Mouse (Mus musculus) testis, postnatal 14 days (tissue): ENCODE measurements around the gene Atf7.

Experiments used
- DNase-seq: peaks from one replicate; pipeline ENCODE4 v3.0.0; 2021; ENCODE audit warnings: low spot score

Atf7 gene

DNA sequence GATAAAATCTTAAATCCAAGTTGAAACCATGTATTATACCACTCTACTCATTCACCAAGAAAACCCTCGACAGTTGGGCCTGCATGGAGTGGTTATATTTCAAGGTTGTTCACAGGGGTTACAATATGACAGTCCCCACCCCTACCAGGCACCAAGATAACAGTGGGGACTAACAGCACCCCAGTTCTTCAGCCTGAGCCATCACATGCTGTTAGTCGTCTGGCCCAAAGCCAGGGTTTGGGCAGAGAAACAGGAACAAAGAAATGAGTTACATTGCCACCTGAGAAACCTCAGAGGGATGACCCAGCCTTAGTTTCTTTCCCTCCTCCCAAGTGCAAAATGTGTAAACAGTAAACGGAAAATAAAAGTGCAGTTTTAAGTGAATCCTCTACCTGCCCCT lies 125.9 kb downstream of the Atf7 start:
- DNase-seq: no peak

DNA sequence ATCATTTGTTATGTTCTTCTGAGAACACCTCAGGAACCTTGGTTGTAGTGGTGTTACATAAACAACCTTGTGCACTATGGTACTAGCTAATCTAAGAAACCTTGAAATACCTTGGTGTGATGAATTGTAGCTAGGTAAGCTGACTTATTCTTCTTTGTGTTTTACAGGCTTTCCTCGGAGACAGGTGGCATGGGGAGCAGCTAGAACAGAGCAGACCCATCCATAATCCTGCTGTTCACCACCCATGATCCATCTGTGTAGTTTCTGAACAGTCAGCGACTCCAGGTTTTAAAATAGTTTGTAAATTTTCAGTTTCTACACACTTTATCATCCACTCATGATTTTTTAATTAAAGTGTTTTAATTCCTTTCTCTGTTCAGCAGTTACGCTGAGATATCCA lies 126.9 kb downstream of the Atf7 start:
- no peak for DNase-seq

DNA sequence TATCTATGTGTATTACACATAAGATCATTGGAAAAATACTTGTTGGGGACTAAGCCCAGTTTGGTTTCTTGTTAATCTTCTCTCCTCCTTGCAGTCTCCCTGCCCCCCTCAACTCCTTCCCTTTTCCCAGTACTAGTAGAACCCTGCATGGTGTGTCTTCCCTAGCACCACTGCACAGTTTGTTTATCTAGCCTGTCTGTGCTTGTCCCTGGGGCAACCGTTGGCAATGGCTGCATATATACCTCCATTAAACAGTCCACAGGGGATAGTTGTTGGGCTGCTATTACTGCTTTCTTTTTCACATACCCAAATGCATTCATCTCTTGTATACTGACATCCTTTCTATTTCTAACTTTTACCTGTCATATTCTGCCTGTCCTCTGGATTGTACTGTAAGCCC lies 137.6 kb downstream of the Atf7 start:
- no peak for DNase-seq

DNA sequence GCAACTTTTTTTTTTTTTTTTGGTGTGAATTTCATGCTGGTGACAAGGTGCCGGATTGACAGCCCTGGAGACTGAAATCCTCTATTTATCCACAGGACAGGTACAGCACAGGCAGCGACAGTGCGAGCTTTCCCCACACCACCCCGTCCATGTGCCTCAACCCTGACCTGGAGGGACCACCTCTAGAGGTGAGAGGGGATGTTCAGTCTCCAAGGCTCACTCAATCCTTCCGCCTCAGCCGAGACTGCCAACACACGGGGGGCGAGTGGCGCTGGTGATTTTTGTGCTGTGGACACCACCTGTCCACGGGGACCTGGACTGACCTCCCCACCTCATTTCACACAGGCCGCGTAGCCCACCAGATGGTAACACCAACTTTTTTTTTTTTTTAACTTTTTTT lies 139.4 kb downstream of the Atf7 start:
- DNase-seq: no peak

DNA sequence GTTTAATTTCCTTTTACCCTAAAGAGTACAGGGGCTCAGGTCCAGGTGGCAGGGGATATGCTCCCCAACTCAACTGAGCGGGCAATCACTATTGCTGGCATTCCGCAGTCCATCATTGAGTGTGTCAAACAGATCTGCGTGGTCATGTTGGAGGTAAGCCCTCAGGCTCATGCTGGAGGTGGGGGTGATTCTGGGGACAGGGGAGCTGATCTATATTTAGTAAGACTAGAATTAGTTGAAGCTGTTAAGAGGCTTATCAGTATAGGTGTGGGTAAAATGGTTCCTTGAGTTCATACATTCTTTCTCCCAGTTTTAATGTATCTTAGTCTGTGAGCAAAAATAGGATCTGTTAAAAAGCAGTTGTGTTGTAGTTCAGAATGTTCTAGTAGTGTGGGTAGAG lies 142.1 kb downstream of the Atf7 start:
- no peak for DNase-seq
